Mouse (Mus musculus): ENCODE measurements around the gene Mns1.

- TF ChIP-seq POLR2A (IDR thresholded peaks at IDR 0.05; ENCODE audit: borderline replicate concordance, low read depth, low read length): no peak
- peak; percentile 94 for TF ChIP-seq CTCF (IDR thresholded peaks at IDR 0.05; ENCODE audit: low read depth, low read length)
Measured at GRCm38 (mm10) chr9:72408131-72408586, 29.7 kb upstream of the Mns1 start.
